Mouse (Mus musculus): ENCODE measurements around the gene Il6ra. TPM values are rescaled to one million over a fixed set of nuclear protein-coding genes. Genes with fewer than 3 reads are reported as not detected.

Il6ra gene
- polyA plus RNA-seq, 1 experiment from 2014 or later, result 1.2 TPM

DNA sequence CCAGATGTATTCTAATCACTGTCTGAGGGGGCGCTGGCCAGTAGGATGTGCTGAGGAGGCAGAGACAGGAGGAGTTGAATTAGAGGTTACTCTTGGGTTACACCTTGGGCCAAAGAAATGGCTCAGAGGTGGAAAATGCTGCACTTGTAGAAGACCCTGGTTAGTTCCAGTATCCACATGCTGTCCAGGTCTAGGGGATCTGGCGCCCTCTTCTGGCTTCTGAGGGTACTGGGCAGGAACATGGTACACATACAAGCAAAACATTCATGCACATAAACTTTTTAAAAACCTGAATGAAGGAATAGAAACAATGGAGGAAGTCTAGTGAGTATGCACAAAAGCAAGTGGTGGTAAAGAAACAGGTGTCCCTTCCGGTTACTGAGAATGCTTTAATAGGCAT lies 55.6 kb downstream of the Il6ra start:
- no peak for ATAC-seq
- Histone ChIP-seq H3K4me1 (ENCODE audit: control insufficient read depth, insufficient read depth, low read depth, low read length) (peaks cover 4% of the 10 kb centered on the region), H3K9me3 (ENCODE audit: control insufficient read depth, low read length) (no peaks in the 10 kb centered on the region), H3K9ac (ENCODE audit: low read depth, low read length) (no peak overlapping the region), H3K27ac (ENCODE audit: low read depth, low read length) (no peak overlapping the region), H3K4me2 (ENCODE audit: low read length) (no peak overlapping the region), H3K4me3 (ENCODE audit: low read length) (no peak overlapping the region), H3K36me3 (ENCODE audit: control insufficient read depth, insufficient read depth, low read length) (no peaks in the 10 kb centered on the region), H3K27me3 (replicated peaks; ENCODE audit: control insufficient read depth, insufficient read depth, low read length) (no peaks in the 10 kb centered on the region)
- 79% methylated on average over 3 of the region's 3 CpGs for WGBS

DNA sequence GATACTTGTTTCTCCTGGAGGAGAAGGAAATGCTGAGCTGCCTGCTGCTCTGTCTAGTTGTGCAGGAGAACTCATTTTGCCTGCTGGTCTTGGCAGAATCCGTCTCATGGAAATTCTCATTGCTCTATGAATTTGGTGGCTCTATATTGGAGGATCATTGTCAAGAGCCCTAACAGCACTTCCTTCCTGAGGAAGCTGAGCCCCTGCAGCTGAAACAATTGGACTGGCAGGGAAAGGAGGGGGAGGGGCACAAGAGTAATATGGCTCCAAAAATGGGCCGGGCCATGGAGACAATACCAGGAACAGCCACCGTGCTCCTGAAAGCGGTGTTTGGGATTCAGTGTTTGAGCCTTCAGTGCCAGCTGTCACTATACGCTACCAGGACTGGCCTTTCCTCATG lies 59.2 kb downstream of the Il6ra start:
- WGBS, result 63% methylated on average over 5 of the region's 5 CpGs

DNA sequence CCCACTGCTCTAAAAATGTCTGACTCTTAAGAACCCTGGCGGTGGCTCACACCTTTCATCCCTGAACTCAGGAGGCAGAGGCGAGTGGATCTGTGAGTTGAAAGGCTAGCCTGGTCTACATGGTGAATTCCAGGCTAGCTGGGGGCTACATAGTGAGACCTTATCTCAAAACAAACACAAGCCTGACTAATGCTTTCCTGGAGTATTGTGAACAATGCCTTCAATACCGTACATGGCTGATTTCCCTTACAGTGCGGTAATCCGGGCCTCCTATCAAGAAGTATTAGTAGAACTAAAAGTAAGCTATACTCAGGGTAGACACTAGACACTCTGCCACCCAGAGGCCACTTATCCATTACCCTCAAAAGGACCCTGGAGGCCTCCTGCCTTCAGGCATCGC lies 64.9 kb downstream of the Il6ra start:
- WGBS, result 91% methylated on average over 6 of the region's 6 CpGs
- no peak overlapping the region for H3K27ac ChIP-seq (ENCODE audit: low read depth, low read length)

More for the DNA sequence above, 59.2 kb downstream of the Il6ra start:
- H3K27ac ChIP-seq (ENCODE audit: low read depth, low read length), result no peak overlapping the region
- ATAC-seq, result no peak
- H3K9ac ChIP-seq (ENCODE audit: low read depth, low read length), result no peak overlapping the region
- no peaks in the 10 kb centered on the region for H3K36me3 ChIP-seq (ENCODE audit: control insufficient read depth, insufficient read depth, low read length)
- no peaks in the 10 kb centered on the region for H3K27me3 ChIP-seq (replicated peaks; ENCODE audit: control insufficient read depth, insufficient read depth, low read length)
- H3K4me3 ChIP-seq (ENCODE audit: low read length), result no peak overlapping the region
- H3K4me2 ChIP-seq (ENCODE audit: low read length), result no peak overlapping the region
- no peaks in the 10 kb centered on the region for H3K4me1 ChIP-seq (ENCODE audit: control insufficient read depth, insufficient read depth, low read depth, low read length)
- no peaks in the 10 kb centered on the region for H3K9me3 ChIP-seq (ENCODE audit: control insufficient read depth, low read length)

DNA sequence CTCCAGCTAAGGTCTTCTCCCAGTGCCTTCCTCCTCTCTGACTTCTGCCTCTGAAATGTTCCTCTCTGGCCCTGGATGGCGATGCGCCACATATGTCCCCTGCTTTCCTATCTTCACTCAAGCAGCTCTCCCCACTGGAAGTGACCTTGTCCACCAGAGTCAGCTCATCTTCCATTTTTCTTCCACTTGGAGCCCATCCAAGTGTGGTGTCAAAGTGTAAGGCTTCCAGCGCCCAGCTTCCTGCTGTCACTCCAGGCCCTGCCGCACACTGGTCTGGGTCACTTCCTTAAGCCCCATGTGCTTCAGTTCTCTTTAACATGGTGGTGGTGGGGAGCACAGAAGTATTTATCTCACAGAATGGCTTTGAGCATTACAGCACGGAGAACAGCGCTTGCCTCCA lies 65.4 kb downstream of the Il6ra start:
- no peak overlapping the region for H3K4me2 ChIP-seq (ENCODE audit: low read length)
- no peaks in the 10 kb centered on the region for H3K4me1 ChIP-seq (ENCODE audit: control insufficient read depth, insufficient read depth, low read depth, low read length)
- no peak overlapping the region for H3K9ac ChIP-seq (ENCODE audit: low read depth, low read length)
- H3K9me3 ChIP-seq (ENCODE audit: control insufficient read depth, low read length), result no peaks in the 10 kb centered on the region
- no peak for ATAC-seq
- H3K36me3 ChIP-seq (ENCODE audit: control insufficient read depth, insufficient read depth, low read length), result no peaks in the 10 kb centered on the region
- H3K4me3 ChIP-seq (ENCODE audit: low read length), result no peak overlapping the region
- H3K27ac ChIP-seq (ENCODE audit: low read depth, low read length), result no peak overlapping the region
- no peaks in the 10 kb centered on the region for H3K27me3 ChIP-seq (replicated peaks; ENCODE audit: control insufficient read depth, insufficient read depth, low read length)
- WGBS, result 80% methylated on average over 6 of the region's 6 CpGs

More for the DNA sequence above, 64.9 kb downstream of the Il6ra start:
- H3K9me3 ChIP-seq (ENCODE audit: control insufficient read depth, low read length), result no peaks in the 10 kb centered on the region
- H3K4me2 ChIP-seq (ENCODE audit: low read length), result no peak overlapping the region
- H3K4me1 ChIP-seq (ENCODE audit: control insufficient read depth, insufficient read depth, low read depth, low read length), result no peaks in the 10 kb centered on the region
- H3K4me3 ChIP-seq (ENCODE audit: low read length), result no peak overlapping the region
- H3K27me3 ChIP-seq (replicated peaks; ENCODE audit: control insufficient read depth, insufficient read depth, low read length), result no peaks in the 10 kb centered on the region
- no peak for ATAC-seq
- no peak overlapping the region for H3K9ac ChIP-seq (ENCODE audit: low read depth, low read length)
- H3K36me3 ChIP-seq (ENCODE audit: control insufficient read depth, insufficient read depth, low read length), result no peaks in the 10 kb centered on the region

DNA sequence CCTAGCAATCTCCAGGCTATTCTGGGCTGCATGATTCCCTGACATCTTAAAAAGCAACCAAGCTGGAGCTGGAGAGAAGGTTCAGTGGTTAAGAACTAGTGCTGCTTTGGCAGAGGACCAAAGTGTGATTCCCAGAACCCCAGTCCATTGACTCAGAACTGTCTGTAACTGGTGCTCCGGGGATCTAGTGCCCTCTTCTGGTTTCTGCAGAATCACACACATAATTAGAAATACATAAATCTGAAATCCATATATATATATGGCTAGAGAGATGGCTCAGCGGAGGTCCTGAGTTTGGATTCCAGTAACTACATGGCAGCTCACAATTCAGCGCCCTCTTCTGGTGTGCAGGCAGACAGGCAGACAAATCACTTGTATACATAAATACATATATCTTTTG lies 65.9 kb downstream of the Il6ra start:
- no peak overlapping the region for H3K27ac ChIP-seq (ENCODE audit: low read depth, low read length)
- H3K4me2 ChIP-seq (ENCODE audit: low read length), result no peak overlapping the region
- H3K27me3 ChIP-seq (replicated peaks; ENCODE audit: control insufficient read depth, insufficient read depth, low read length), result no peaks in the 10 kb centered on the region
- no peak for ATAC-seq
- WGBS, result 82% methylated on average over 3 of the region's 3 CpGs
- no peak overlapping the region for H3K4me3 ChIP-seq (ENCODE audit: low read length)
- no peaks in the 10 kb centered on the region for H3K36me3 ChIP-seq (ENCODE audit: control insufficient read depth, insufficient read depth, low read length)
- H3K4me1 ChIP-seq (ENCODE audit: control insufficient read depth, insufficient read depth, low read depth, low read length), result no peaks in the 10 kb centered on the region
- no peak overlapping the region for H3K9ac ChIP-seq (ENCODE audit: low read depth, low read length)
- H3K9me3 ChIP-seq (ENCODE audit: control insufficient read depth, low read length), result no peaks in the 10 kb centered on the region

DNA sequence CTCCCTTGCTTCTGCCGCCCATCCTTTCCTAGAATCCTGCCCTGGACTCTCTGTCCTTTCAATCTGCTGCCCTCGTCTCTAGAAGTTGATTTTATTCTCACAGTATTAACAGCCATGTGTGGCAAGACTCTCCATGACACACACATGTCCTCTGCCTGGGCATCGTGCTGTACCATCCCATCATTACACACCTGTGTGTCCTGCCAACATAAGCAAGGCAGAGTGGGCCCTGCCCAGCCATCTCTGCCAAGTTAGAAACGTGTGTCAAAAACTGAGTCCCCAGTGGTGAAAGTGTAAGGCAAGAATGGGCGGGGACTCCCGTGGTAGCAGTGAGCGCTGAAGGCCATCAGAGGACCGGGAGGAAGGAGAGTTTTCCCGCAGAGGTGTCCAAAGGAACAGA lies 67.2 kb downstream of the Il6ra start:
- no peaks in the 10 kb centered on the region for H3K27me3 ChIP-seq (replicated peaks; ENCODE audit: control insufficient read depth, insufficient read depth, low read length)

DNA sequence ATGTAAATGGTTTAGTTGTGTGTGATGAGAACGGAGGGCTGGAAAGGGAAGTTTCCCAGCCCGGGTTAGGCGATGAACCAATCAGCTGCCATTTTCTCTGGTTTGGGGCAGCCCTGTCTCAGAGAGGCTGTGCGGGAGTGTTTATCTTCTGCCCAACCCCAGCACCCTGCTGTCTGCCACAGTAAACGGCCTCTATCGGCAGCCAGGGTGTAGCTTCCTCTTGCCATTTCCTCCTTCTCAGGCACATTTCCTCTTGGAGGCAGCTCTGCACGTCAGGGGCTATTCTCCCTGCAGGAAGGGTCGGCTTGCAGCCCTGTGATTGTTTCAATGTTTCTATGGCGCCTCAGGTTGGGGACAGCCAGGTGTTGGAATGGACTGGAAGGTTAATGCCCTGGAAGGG lies 69.8 kb downstream of the Il6ra start:
- H3K36me3 ChIP-seq (ENCODE audit: control insufficient read depth, insufficient read depth, low read length), result no peaks in the 10 kb centered on the region
- no peaks in the 10 kb centered on the region for H3K4me1 ChIP-seq (ENCODE audit: control insufficient read depth, insufficient read depth, low read depth, low read length)
- no peak overlapping the region for H3K4me3 ChIP-seq (ENCODE audit: low read length)
- no peak overlapping the region for H3K27ac ChIP-seq (ENCODE audit: low read depth, low read length)
- H3K9me3 ChIP-seq (ENCODE audit: control insufficient read depth, low read length), result no peaks in the 10 kb centered on the region
- 66% methylated on average over 9 of the region's 9 CpGs for WGBS
- H3K4me2 ChIP-seq (ENCODE audit: low read length), result no peak overlapping the region
- H3K27me3 ChIP-seq (replicated peaks; ENCODE audit: control insufficient read depth, insufficient read depth, low read length), result no peaks in the 10 kb centered on the region
- H3K9ac ChIP-seq (ENCODE audit: low read depth, low read length), result no peak overlapping the region
- ATAC-seq, result no peak

More for the DNA sequence above, 67.2 kb downstream of the Il6ra start:
- Histone ChIP-seq H3K36me3 (ENCODE audit: control insufficient read depth, insufficient read depth, low read length) (no peaks in the 10 kb centered on the region), H3K4me2 (ENCODE audit: low read length) (no peak overlapping the region), H3K4me3 (ENCODE audit: low read length) (no peak overlapping the region), H3K27ac (ENCODE audit: low read depth, low read length) (no peak overlapping the region), H3K9me3 (ENCODE audit: control insufficient read depth, low read length) (no peaks in the 10 kb centered on the region), H3K9ac (ENCODE audit: low read depth, low read length) (no peak overlapping the region), H3K4me1 (ENCODE audit: control insufficient read depth, insufficient read depth, low read depth, low read length) (no peaks in the 10 kb centered on the region)
- WGBS, result 80% methylated on average over 9 of the region's 9 CpGs
- no peak for ATAC-seq

DNA sequence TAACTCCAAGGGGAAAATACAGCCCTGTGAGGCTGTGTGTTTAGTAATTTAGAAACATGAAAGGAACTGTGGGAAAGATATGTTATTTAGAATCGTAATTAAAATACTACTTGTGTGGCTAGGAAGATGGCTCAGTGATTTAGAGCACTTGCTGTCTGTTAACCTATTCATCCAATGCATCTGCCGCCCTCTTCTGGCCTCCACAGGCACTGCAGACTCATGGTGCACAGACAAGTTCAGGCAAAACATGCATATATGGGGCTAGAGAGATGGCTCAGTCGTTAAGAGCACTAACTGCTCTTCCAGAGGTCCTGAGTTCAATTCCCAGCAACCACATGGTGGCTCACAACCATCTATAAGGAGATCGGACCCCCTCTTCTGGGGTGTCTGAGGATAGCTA lies 70.7 kb downstream of the Il6ra start:
- ATAC-seq, result no peak
- no peaks in the 10 kb centered on the region for H3K4me1 ChIP-seq (ENCODE audit: control insufficient read depth, insufficient read depth, low read depth, low read length)
- H3K4me2 ChIP-seq (ENCODE audit: low read length), result no peak overlapping the region
- H3K9ac ChIP-seq (ENCODE audit: low read depth, low read length), result no peak overlapping the region
- H3K27me3 ChIP-seq (replicated peaks; ENCODE audit: control insufficient read depth, insufficient read depth, low read length), result no peaks in the 10 kb centered on the region
- no peaks in the 10 kb centered on the region for H3K36me3 ChIP-seq (ENCODE audit: control insufficient read depth, insufficient read depth, low read length)
- 72% methylated on average over 4 of the region's 4 CpGs for WGBS
- no peak overlapping the region for H3K27ac ChIP-seq (ENCODE audit: low read depth, low read length)
- no peaks in the 10 kb centered on the region for H3K9me3 ChIP-seq (ENCODE audit: control insufficient read depth, low read length)
- no peak overlapping the region for H3K4me3 ChIP-seq (ENCODE audit: low read length)

DNA sequence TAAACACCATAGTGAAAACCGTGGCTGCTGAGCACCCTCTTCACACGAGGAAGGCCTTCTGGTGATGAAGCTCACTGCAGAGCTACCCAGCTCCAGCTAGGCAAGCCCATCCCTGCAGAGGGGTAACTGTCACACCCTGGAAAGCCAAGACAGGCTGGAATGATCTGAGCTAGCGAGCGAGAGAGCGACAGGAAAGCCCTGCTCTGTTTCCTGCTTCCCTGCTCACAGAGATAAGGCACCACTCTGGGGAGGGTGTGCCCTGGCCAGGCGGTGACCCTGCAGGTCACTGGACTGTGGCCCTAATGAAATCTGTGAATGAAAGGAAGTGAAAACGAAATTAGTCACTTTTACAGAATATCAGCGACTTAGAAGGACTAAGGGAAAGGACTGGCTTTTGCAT lies 77.6 kb downstream of the Il6ra start:
- Histone ChIP-seq H3K27me3 (replicated peaks; ENCODE audit: control insufficient read depth, insufficient read depth, low read length) (peaks cover 25% of the 10 kb centered on the region), H3K9ac (ENCODE audit: low read depth, low read length) (no peak overlapping the region), H3K9me3 (ENCODE audit: control insufficient read depth, low read length) (no peaks in the 10 kb centered on the region), H3K4me2 (ENCODE audit: low read length) (no peak overlapping the region), H3K4me1 (ENCODE audit: control insufficient read depth, insufficient read depth, low read depth, low read length) (peaks cover 10% of the 10 kb centered on the region), H3K4me3 (ENCODE audit: low read length) (no peak overlapping the region), H3K36me3 (ENCODE audit: control insufficient read depth, insufficient read depth, low read length) (no peaks in the 10 kb centered on the region), H3K27ac (ENCODE audit: low read depth, low read length) (no peak overlapping the region)
- no peak for ATAC-seq
- 55% methylated on average over 8 of the region's 8 CpGs for WGBS

All from hindbrain, embryonic 16.5 days (tissue).